ENCODE assay signal across 22 mouse cellular contexts in genomic region chr3:41655642-41656041, GRCm38 (mm10).
DNase-seq lines count a peak whose midpoint lies in the region; ATAC-seq and TF ChIP-seq lines count a peak whose summit lies in the region.
"Had no signal": no experiment of that assay in that cellular context is flagged by ENCODE, and none has a peak within 500 bp of the region (broad histone marks: within the 10 kb centered on the region; RNA-seq: fewer than 3 reads in every experiment).

No protein-coding gene starts in this region.

- no peak overlapping the region for H3K27ac ChIP-seq in gastrocnemius, adult 2 months
- H3K27ac ChIP-seq in MEL (ENCODE audit: control insufficient read depth, low read depth, low read length) = no peak overlapping the region
- H3K27ac ChIP-seq in lung, postnatal 0 days (ENCODE audit: low read length) = no peak overlapping the region
- H3K27ac ChIP-seq: embryonic facial prominence, embryonic 12.5 days; forebrain, embryonic 13.5 days; heart, embryonic 10.5 days; kidney, embryonic 15.5 days; midbrain, embryonic 10.5 days; stomach, embryonic 15.5 days had no signal

- no peak for TF ChIP-seq EP300 in MEL (IDR thresholded peaks at IDR 0.05; ENCODE audit: low read depth in 1 of 2, low read length in 2 of 2)
- TF ChIP-seq EP300 in lung, postnatal 0 days (IDR thresholded peaks at IDR 0.05) = no peak

- DNase-seq in gastrocnemius, adult 2 months = no peak
- DNase-seq in gastrocnemius, adult 8-10 months (ENCODE audit: low spot score in 2 of 2) = no peak
- DNase-seq in 3T3-L1 (ENCODE audit: low read depth, low spot score) (peak; percentile 7), MEL (ENCODE audit: low read depth, low spot score) (peak; percentile 53)
- peak; percentile 6 for DNase-seq in induced T-regulatory cell, adult 2 months (ENCODE audit: low read depth)
- no peak for DNase-seq in lung, postnatal 0 days (ENCODE audit: low spot score)
- DNase-seq: adrenal gland, postnatal 10 days; B cell, adult 2 months; cerebellum, postnatal 10 days; gastrocnemius, postnatal 36 days; lung, embryonic 14.5 days; lung, postnatal 4 days; right cerebral cortex, postnatal 14 days had no signal

- H3K4me1 ChIP-seq in MEL (ENCODE audit: control insufficient read depth in 1 of 2, insufficient read depth in 2 of 2, low read length in 2 of 2) = no peaks in the 10 kb centered on the region
- H3K4me1 ChIP-seq in lung, postnatal 0 days (ENCODE audit: insufficient read depth, low read depth, low read length) = no peaks in the 10 kb centered on the region
- H3K4me1 ChIP-seq: embryonic facial prominence, embryonic 12.5 days; forebrain, embryonic 13.5 days; heart, embryonic 10.5 days; kidney, embryonic 15.5 days; midbrain, embryonic 10.5 days; stomach, embryonic 15.5 days had no signal

- intact Hi-C loops in gastrocnemius, adult 2 months (cut with DNase I) = no loop called here

- no peak overlapping the region for H3K4me3 ChIP-seq in gastrocnemius, adult 2 months
- no peak overlapping the region for H3K4me3 ChIP-seq in MEL (ENCODE audit: control insufficient read depth in 1 of 2, insufficient read depth in 1 of 2, low read depth in 2 of 2, low read length in 2 of 2)
- H3K4me3 ChIP-seq in lung, postnatal 0 days (ENCODE audit: low read depth, low read length) = no peak overlapping the region
- H3K4me3 ChIP-seq: embryonic facial prominence, embryonic 12.5 days; erythroblast, embryonic 14.5 days; forebrain, embryonic 13.5 days; heart, embryonic 10.5 days; kidney, embryonic 15.5 days; midbrain, embryonic 10.5 days; stomach, embryonic 15.5 days had no signal

- H3K36me3 ChIP-seq in MEL (ENCODE audit: control insufficient read depth in 1 of 2, insufficient read depth in 2 of 2, low read length in 2 of 2) = no peaks in the 10 kb centered on the region; a peak in 1 of 4 replicates
- H3K36me3 ChIP-seq in lung, postnatal 0 days (ENCODE audit: insufficient read depth, low read length) = no peaks in the 10 kb centered on the region

- TF ChIP-seq POLR2A in MEL (IDR thresholded peaks at IDR 0.05; ENCODE audit: control insufficient read depth in 1 of 2, insufficient read depth in 1 of 2, low read depth in 1 of 2, low read length in 2 of 2, poor library complexity in 1 of 2) = no peak

- no peaks in the 10 kb centered on the region for H3K9me3 ChIP-seq in MEL (replicated peaks; ENCODE audit: insufficient read depth, low read length)
- H3K9me3 ChIP-seq in lung, postnatal 0 days (ENCODE audit: low read length) = no peaks in the 10 kb centered on the region
- H3K9me3 ChIP-seq: embryonic facial prominence, embryonic 12.5 days; forebrain, embryonic 13.5 days; G1E; heart, embryonic 10.5 days; kidney, embryonic 15.5 days; midbrain, embryonic 10.5 days; stomach, embryonic 15.5 days had no signal

- no peaks in the 10 kb centered on the region for H3K79me2 ChIP-seq in MEL (ENCODE audit: control insufficient read depth, insufficient read depth, low read length, poor library complexity)

- H3K4me2 ChIP-seq in lung, postnatal 0 days (replicated peaks; ENCODE audit: low read depth, low read length) = no peak overlapping the region
- H3K4me2 ChIP-seq: embryonic facial prominence, embryonic 12.5 days; forebrain, embryonic 13.5 days; kidney, embryonic 15.5 days; lung, embryonic 14.5 days; stomach, embryonic 15.5 days had no signal

- TF ChIP-seq CTCF in gastrocnemius, adult 2 months (IDR thresholded peaks at IDR 0.05) = peak; percentile 14; the same call in 1 of the 2 replicates
- peak; percentile 38 to 47 (median 38) for TF ChIP-seq CTCF in MEL (IDR thresholded peaks at IDR 0.05 in 2 of 3, conservative IDR thresholded peaks at IDR 0.05 in 1 of 3; ENCODE audit: control insufficient read depth in 1 of 3, insufficient read depth in 1 of 3, low read depth in 2 of 3, low read length in 3 of 3, poor library complexity in 1 of 3, severe bottlenecking in 1 of 3)
- no peak for TF ChIP-seq CTCF in lung, postnatal 0 days (IDR thresholded peaks at IDR 0.05)

- 91% methylated on average over 1 of the region's 1 CpGs for WGBS in lung, postnatal 0 days

- no peak overlapping the region for H3K9ac ChIP-seq in MEL (ENCODE audit: control insufficient read depth, low read depth, low read length, poor library complexity, severe bottlenecking)
- no peak overlapping the region for H3K9ac ChIP-seq in lung, postnatal 0 days (replicated peaks; ENCODE audit: low read depth)
- H3K9ac ChIP-seq: embryonic facial prominence, embryonic 12.5 days; forebrain, embryonic 13.5 days; kidney, embryonic 15.5 days; lung, embryonic 14.5 days; stomach, embryonic 15.5 days had no signal

- H3K27me3 ChIP-seq in MEL (ENCODE audit: control insufficient read depth in 1 of 2, insufficient read depth in 2 of 2, low read length in 2 of 2) = no peaks in the 10 kb centered on the region
- H3K27me3 ChIP-seq in lung, postnatal 0 days (replicated peaks; ENCODE audit: insufficient read depth, low read length) = no peaks in the 10 kb centered on the region
- H3K27me3 ChIP-seq: embryonic facial prominence, embryonic 12.5 days; forebrain, embryonic 13.5 days; kidney, embryonic 15.5 days; stomach, embryonic 15.5 days had no signal

- TF ChIP-seq RAD21 in MEL (IDR thresholded peaks at IDR 0.05; ENCODE audit: low read depth, low read length) = peak; percentile 25

- ATAC-seq in granulocyte monocyte progenitor cell, adult 5-6 weeks (replicated peaks; ENCODE audit: poor library complexity, severe bottlenecking) = no peak
- ATAC-seq in lung, postnatal 0 days = no peak
- ATAC-seq: forebrain, embryonic 13.5 days had no signal

TF ChIP-seq in MEL, 35 proteins besides CTCF, POLR2A, EP300 and RAD21:
- TF ChIP-seq JUND (IDR thresholded peaks at IDR 0.05; ENCODE audit: low read depth, low read length) = no peak
- TF ChIP-seq SMC3 (IDR thresholded peaks at IDR 0.05; ENCODE audit: low read depth, low read length) = peak; percentile 43

Comparison
In these comparisons a context has a peak if more than half of its experiments do, and no peak if none do; other contexts are left out.
1. DNase-seq: peak in 3T3-L1 (single experiment), MEL (single experiment) and induced T-regulatory cell, adult 2 months (single experiment); none in gastrocnemius, adult 2 months (single experiment), gastrocnemius, adult 8-10 months (0 of 2) and lung, postnatal 0 days (single experiment).